Mouse (Mus musculus): Measurements from ENCODE around the gene Arsb. TPM values are rescaled to one million over a fixed set of nuclear protein-coding genes. Genes with fewer than 3 reads are reported as not detected.

Arsb gene
- polyA plus RNA-seq, 1 experiment, result 21.8 TPM

DNA sequence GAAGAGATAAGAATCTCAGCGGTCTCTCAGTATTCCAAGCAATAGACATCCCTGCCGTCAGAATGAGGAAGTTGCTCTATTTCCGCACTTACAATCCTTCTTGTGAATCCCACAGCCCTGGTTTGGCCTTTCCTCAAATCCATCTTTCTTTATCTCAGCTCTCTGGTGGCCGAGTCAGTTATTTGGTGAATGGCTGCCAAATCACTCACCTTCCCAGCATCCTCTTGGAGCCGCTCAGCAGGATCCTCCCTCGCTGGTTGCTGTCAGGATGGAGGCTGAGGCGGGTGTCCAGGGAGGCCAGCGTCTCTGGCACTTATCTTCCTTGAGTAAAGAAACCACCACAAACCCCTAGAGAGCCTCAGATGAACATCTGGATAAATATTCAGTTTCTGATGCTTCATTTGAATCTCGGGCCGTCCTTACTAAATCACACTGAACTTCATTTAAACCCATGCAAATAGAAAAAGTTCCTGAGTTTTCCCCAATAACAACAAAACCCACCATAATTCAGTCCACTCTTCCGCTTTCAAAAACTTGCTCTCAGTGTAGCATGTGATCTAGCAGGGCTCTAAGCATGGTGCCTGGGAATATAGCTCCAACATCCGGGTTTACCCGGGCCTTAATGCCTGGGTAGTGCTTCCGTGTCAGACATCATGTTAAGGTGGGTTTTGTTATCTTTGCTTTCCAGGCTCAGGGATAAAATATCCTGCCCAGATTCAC lies 81.1 kb downstream of the Arsb start:
- no peak overlapping the region for H3K27ac ChIP-seq (ENCODE audit: insufficient read depth, low read depth, low read length)
- no peaks in the 10 kb centered on the region; the same call in 1 of the 2 replicates for H3K4me1 ChIP-seq (ENCODE audit: control insufficient read depth, insufficient read depth, low read length)
- no peak for TF ChIP-seq POLR2A (IDR thresholded peaks at IDR 0.05; ENCODE audit: borderline replicate concordance, low read depth, low read length)
- TF ChIP-seq CTCF (IDR thresholded peaks at IDR 0.05; ENCODE audit: low read depth, low read length), result no peak
- H3K4me3 ChIP-seq (ENCODE audit: insufficient read depth, low read length), result no peak overlapping the region

DNA sequence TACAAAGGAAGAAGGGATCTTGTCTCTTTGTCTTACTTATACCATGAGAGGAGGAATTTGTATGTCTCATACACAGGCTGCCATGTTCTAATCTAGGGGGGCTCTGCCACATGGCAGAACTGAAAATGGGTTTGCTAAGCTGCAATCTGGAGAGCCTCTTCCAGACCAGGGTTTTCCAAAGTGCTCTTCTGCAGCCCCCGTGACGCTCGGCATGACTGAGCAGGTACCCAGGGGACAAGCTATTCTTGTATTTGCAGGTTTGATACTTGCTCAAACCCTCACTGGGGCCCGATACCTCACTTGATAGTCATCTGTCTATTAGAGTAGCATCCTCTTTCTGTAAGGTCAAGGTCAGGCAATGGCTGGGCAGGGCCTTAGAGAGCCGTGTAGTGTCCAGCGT lies 82.3 kb downstream of the Arsb start:
- Histone ChIP-seq H3K4me1 (ENCODE audit: control insufficient read depth, insufficient read depth, low read length) (peaks cover 3% of the 10 kb centered on the region; the same call in 1 of the 2 replicates), H3K4me3 (ENCODE audit: insufficient read depth, low read length) (no peak overlapping the region), H3K27ac (ENCODE audit: insufficient read depth, low read depth, low read length) (no peak overlapping the region)
- TF ChIP-seq POLR2A (IDR thresholded peaks at IDR 0.05; ENCODE audit: borderline replicate concordance, low read depth, low read length) (no peak), CTCF (IDR thresholded peaks at IDR 0.05; ENCODE audit: low read depth, low read length) (no peak)

DNA sequence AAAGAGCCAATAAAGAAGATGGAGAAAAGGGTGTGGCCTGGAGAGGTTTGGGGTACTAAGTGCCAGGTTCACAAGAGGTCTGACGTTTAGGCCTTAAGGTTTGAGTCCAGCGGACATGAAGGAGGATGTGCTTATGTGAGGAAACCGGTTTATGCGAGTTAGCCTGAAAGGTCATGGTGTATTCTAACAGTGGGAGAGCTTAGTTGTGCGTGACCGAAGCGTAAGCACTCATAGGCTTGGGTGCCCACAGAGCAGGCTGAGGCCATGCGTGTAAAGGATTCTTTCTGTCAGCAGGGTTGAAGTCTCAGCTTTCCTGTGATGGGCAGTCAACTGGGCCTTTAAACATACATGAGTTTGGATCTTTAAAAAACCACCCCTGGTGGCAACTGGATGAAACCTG lies 82.9 kb downstream of the Arsb start:
- Histone ChIP-seq H3K27ac (ENCODE audit: insufficient read depth, low read depth, low read length) (no peak overlapping the region), H3K4me1 (ENCODE audit: control insufficient read depth, insufficient read depth, low read length) (peaks cover 3% of the 10 kb centered on the region; the same call in 1 of the 2 replicates), H3K4me3 (ENCODE audit: insufficient read depth, low read length) (no peak overlapping the region)
- TF ChIP-seq CTCF (IDR thresholded peaks at IDR 0.05; ENCODE audit: low read depth, low read length) (no peak), POLR2A (IDR thresholded peaks at IDR 0.05; ENCODE audit: borderline replicate concordance, low read depth, low read length) (no peak)

DNA sequence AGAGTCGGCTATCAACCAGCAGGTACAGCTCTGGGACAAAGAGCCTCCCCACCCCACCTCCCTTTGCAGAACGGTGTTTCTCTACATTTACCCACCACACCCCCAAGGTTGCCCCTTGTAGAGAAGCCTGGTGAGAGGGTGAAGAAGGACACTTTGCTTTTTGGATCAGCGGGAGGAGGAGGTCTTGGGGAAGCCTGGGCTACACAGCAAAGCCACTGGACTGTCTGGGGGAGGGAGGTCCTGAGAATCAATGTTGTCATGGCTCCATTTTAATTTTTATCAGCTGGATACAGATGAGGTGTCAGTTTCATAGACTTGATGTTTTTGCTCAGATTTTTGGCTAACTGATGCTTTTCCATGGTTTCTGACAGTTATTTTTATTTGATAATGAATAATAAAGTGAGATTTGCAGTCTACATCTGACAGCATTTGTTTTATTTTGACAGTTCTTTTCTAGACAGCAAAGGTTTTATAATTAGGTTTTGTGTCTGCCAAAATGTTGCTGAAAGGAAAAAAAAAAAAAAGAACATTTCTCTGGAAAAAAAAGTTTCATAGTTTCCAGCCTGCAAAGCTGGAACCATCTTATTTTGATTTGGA lies 83.6 kb downstream of the Arsb start:
- Histone ChIP-seq H3K4me1 (ENCODE audit: control insufficient read depth, insufficient read depth, low read length) (peaks cover 3% of the 10 kb centered on the region; the same call in 1 of the 2 replicates), H3K27ac (ENCODE audit: insufficient read depth, low read depth, low read length) (no peak overlapping the region), H3K4me3 (ENCODE audit: insufficient read depth, low read length) (no peak overlapping the region)
- TF ChIP-seq CTCF (IDR thresholded peaks at IDR 0.05; ENCODE audit: low read depth, low read length), result no peak
- TF ChIP-seq POLR2A (IDR thresholded peaks at IDR 0.05; ENCODE audit: borderline replicate concordance, low read depth, low read length), result no peak

DNA sequence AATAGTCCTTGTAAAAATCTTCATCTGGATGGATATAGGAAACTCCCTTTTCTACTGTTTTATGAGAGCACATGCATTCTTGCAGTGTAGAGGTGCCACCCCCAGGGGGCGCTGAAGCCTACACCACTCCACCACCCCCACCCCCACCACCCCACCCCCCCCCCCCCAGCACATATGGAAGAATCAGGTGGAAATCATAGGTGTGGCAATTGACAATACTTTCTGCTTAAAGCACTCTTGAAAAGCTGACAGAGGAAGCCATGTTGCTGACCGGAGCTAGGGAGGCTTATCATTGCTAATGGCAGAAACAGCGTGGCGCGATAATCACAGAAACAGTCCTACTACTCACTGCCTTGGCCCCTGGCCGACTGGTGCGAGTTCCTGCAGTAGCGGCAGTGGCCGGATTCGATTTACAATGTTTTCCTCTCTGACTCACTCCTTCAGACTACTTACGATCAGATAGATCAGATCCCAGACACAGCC lies 84.3 kb downstream of the Arsb start:
- peaks cover 7% of the 10 kb centered on the region for H3K4me1 ChIP-seq (ENCODE audit: control insufficient read depth, insufficient read depth, low read length)
- no peak overlapping the region for H3K4me3 ChIP-seq (ENCODE audit: insufficient read depth, low read length)
- no peak overlapping the region for H3K27ac ChIP-seq (ENCODE audit: insufficient read depth, low read depth, low read length)
- TF ChIP-seq POLR2A (IDR thresholded peaks at IDR 0.05; ENCODE audit: borderline replicate concordance, low read depth, low read length), result no peak
- TF ChIP-seq CTCF (IDR thresholded peaks at IDR 0.05; ENCODE audit: low read depth, low read length), result no peak

DNA sequence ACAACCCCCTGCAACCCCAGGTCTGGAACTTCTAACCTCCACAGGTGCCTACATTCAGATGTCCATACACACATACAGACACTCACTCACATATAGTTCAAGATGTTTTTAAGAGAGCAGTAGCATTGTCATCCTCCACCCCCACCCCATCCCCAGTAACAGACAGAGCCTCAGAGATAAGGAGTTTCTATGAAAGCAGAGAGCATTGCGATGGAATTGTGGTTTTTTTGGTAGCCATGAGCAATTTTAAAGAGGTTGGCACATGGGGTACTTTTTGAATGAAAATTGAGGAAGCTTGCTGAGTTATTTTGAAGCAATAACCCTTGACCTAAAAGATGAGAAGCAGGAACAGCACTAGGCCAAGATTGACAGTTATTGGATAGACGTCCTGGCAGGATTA lies 89.8 kb downstream of the Arsb start:
- no peak overlapping the region for H3K4me3 ChIP-seq (ENCODE audit: insufficient read depth, low read length)
- TF ChIP-seq CTCF (IDR thresholded peaks at IDR 0.05; ENCODE audit: low read depth, low read length) (no peak), POLR2A (IDR thresholded peaks at IDR 0.05; ENCODE audit: borderline replicate concordance, low read depth, low read length) (no peak)
- peaks cover 20% of the 10 kb centered on the region for H3K4me1 ChIP-seq (ENCODE audit: control insufficient read depth, insufficient read depth, low read length)
- no peak overlapping the region for H3K27ac ChIP-seq (ENCODE audit: insufficient read depth, low read depth, low read length)

DNA sequence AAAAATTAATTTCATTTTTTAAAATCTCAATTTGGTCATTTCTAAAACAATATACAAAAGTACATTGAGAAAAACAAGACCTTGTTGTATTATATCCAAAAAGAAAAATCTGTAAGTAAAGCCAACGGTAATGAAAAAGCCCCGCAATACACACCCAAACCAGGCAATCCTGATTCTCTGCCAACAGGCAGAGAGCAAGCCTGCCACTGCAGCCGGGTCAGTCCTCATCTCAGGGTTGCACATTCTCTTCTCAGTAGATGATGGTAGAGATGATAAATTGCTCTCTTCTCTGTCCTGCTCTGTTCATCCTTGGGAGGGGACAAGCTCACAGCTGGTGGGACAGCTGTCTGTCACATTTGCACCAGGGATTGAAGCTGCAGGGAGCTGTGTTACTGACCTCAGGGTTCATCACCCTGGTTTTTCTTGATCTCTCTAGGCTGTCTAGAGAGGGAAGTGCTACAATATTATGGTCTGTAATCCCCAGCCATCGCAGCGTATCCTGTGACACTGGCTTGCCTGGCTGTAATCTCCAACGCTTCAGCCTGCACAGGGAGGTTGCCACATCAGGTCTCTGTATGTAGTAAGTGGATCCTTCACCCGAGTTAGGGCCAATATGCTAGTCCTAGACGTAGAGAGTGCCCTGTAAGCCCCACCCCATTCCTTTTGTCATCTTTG lies 92.8 kb downstream of the Arsb start:
- TF ChIP-seq CTCF (IDR thresholded peaks at IDR 0.05; ENCODE audit: low read depth, low read length) (no peak), POLR2A (IDR thresholded peaks at IDR 0.05; ENCODE audit: borderline replicate concordance, low read depth, low read length) (no peak)
- Histone ChIP-seq H3K4me1 (ENCODE audit: control insufficient read depth, insufficient read depth, low read length) (peaks cover 17% of the 10 kb centered on the region), H3K4me3 (ENCODE audit: insufficient read depth, low read length) (no peak overlapping the region), H3K27ac (ENCODE audit: insufficient read depth, low read depth, low read length) (no peak overlapping the region)

DNA sequence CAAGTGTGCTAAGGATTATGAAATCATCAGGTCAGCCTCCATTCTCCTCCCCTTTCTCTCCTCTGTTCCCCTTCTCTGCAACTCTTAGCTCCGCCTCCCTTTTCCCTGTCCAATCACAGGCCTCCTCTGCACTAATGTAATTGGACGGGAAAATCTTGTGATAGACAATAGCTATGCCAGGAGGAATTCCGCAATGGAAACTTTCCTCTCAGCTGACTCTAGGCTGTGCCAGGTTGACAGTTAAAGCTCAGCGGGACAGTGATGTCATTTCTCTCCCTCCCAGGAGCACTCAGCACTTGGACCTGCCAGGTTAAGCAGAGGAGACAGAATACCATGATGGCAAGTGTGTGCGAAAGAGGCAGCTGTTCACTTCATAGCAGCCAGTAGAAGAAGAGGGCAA lies 95.2 kb downstream of the Arsb start:
- no peak for TF ChIP-seq CTCF (IDR thresholded peaks at IDR 0.05; ENCODE audit: low read depth, low read length)
- no peak for TF ChIP-seq POLR2A (IDR thresholded peaks at IDR 0.05; ENCODE audit: borderline replicate concordance, low read depth, low read length)
- Histone ChIP-seq H3K4me1 (ENCODE audit: control insufficient read depth, insufficient read depth, low read length) (peaks cover 5% of the 10 kb centered on the region), H3K4me3 (ENCODE audit: insufficient read depth, low read length) (no peak overlapping the region), H3K27ac (ENCODE audit: insufficient read depth, low read depth, low read length) (no peak overlapping the region)

DNA sequence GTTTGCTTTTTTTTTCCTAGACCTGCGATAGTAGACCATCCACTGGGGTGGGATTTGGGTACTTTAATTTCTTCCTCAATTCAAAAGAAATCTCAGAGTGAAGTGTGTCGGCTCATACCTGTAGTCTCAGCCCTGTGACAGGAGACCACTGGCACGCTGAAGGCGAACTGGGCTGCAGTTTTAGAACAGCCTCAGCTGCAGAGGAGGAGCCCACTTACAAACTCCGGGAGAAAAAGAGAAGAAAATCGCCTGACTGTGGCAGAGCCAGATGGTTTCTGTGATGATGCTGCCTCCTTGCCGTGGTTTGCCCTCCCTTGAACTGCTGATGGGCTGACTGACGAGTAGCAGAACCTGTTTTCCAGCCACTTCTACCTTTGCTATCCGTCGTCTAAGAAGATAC lies 100.3 kb downstream of the Arsb start:
- no peak overlapping the region for H3K4me3 ChIP-seq (ENCODE audit: insufficient read depth, low read length)
- H3K27ac ChIP-seq (ENCODE audit: insufficient read depth, low read depth, low read length), result no peak overlapping the region
- no peak for TF ChIP-seq POLR2A (IDR thresholded peaks at IDR 0.05; ENCODE audit: borderline replicate concordance, low read depth, low read length)
- TF ChIP-seq CTCF (IDR thresholded peaks at IDR 0.05; ENCODE audit: low read depth, low read length), result no peak
- H3K4me1 ChIP-seq (ENCODE audit: control insufficient read depth, insufficient read depth, low read length), result no peaks in the 10 kb centered on the region

DNA sequence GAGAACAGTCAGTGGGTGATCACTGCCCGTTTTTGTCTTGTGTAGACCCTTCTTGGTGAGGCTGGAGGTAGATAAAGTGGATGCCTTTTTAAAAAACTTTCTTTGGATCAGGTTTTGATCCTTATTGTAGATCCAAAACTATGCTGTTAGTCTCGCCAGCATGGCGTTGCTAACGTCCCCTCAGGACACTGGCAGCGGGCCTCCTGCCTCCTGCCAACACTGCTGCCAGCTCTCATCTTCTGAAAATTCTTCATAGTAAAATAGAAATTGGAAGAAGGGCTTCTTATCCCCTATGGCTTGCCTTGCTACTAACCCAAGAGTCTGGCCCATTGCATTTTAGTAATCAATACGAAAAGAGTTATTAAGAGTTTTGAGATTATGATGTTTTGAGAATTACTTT lies 101.2 kb downstream of the Arsb start:
- Histone ChIP-seq H3K4me1 (ENCODE audit: control insufficient read depth, insufficient read depth, low read length) (no peaks in the 10 kb centered on the region), H3K4me3 (ENCODE audit: insufficient read depth, low read length) (no peak overlapping the region), H3K27ac (ENCODE audit: insufficient read depth, low read depth, low read length) (no peak overlapping the region)
- no peak for TF ChIP-seq CTCF (IDR thresholded peaks at IDR 0.05; ENCODE audit: low read depth, low read length)
